Mouse (Mus musculus): ENCODE results near the gene Slc9a1.

DNA sequence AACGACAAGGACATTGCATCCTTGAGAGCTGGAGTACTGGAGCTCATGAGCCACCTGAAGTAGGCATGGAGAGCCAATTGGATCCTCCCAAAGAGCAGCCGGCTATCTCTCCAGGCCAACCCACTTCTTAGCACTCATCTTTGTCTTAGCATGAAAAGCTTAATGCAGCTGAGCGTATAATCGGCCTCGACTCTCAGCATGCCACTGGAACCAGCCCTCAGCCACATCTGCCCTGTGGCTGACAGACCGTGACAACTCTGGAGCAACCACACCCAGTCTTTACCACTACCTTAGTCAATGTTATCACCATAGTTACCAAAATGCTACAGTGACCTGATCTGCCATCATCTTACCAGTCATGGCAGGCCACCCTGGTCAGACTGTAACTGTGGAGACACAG lies 62.0 kb downstream of the Slc9a1 start:
- TF ChIP-seq ZNF384 (IDR thresholded peaks at IDR 0.05; ENCODE audit: low read depth, low read length) (no peak), CTCF (IDR thresholded peaks at IDR 0.05 in 2 of 3, conservative IDR thresholded peaks at IDR 0.05 in 1 of 3; ENCODE audit: control insufficient read depth in 1 of 3, insufficient read depth in 1 of 3, low read depth in 2 of 3, low read length in 3 of 3, poor library complexity in 1 of 3, severe bottlenecking in 1 of 3) (no peak), POLR2A (IDR thresholded peaks at IDR 0.05; ENCODE audit: control insufficient read depth in 1 of 2, insufficient read depth in 1 of 2, low read depth in 1 of 2, low read length in 2 of 2, poor library complexity in 1 of 2) (no peak), HCFC1 (IDR thresholded peaks at IDR 0.05; ENCODE audit: low read depth, low read length) (no peak), RCOR1 (IDR thresholded peaks at IDR 0.05; ENCODE audit: low read depth, low read length) (no peak), SMC3 (IDR thresholded peaks at IDR 0.05; ENCODE audit: low read depth, low read length) (no peak), GATA1 (IDR thresholded peaks at IDR 0.05; ENCODE audit: low read depth, low read length) (no peak), EP300 (IDR thresholded peaks at IDR 0.05; ENCODE audit: low read depth in 1 of 2, low read length in 2 of 2) (no peak), KAT2A (conservative IDR thresholded peaks at IDR 0.05; ENCODE audit: low read depth, low read length) (no peak)
